Mouse (Mus musculus) stomach, postnatal 0 days (tissue): ENCODE results near the gene Nhsl2.

Experiments
- CTCF ChIP-seq: IDR thresholded peaks from 2 replicates; pipeline ENCODE4 v1.5.1; 2016; ENCODE audit warnings: antibody characterized with exemption, low read depth, mild to moderate bottlenecking, moderate library complexity
- EP300 ChIP-seq: optimal IDR thresholded peaks from 2 replicates; pipeline ENCODE3; 2016; ENCODE audit warnings: antibody characterized with exemption

DNA sequence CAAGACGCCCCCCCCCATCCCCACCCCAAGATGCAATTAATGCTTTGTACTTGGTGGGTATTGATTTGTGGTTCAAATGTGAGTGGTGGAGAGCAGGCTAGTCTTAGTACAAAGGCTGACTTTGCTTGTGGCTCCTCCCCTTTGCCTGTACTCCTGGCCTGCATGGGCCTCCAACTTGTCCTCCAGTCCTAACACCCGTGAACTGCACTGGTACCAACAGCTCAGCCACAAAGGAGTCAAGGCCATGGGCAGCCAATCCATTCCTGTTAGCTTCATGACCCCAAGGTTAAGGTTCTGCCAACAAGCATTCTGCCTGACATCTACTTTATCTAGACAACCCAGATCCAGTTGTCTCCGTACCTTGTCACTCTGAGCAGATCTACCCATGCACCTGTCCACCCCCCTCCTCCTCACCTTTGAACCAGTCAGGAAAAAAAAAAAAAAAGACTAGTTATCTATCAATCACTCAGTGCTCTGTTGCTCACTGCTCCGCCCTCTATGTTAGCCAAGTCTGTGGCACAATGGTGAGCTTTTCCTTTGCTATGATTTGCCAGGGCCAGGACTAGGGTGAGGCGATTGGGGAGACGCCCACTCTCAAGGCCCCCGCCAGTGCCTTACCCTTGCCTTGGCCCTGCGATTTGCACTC lies 236.7 kb downstream of the Nhsl2 start:
- TF ChIP-seq CTCF = no peak
- no peak for TF ChIP-seq EP300
